Mouse (Mus musculus) hematopoietic stem cell, adult 5-6 weeks (primary cell): ENCODE results near the gene Ssx2ip. TPM values are rescaled to one million over a fixed set of nuclear protein-coding genes. Genes with fewer than 3 reads are reported as not detected.

Experiments used
- ATAC-seq, 2 experiments: fragments of 125-278 bp in 1 of 2; replicated peaks in 1 of 2; 2 replicates each; pipeline ENCODE4 v1.8.0; 2016 to 2017; ENCODE audit warnings: inconsistent platforms in 2 of 2, mild to moderate bottlenecking in 2 of 2, moderate number of reproducible peaks in 2 of 2, low read depth in 1 of 2, moderate TSS enrichment in 1 of 2; ENCODE audit not compliant: low FRiP score in 2 of 2, poor library complexity in 2 of 2, severe bottlenecking in 2 of 2, insufficient read depth in 1 of 2, low TSS enrichment in 1 of 2
- total RNA-seq: library from RNA; stranded (forward); fragments of 172-1452, 232-1000 nt; gene quantifications from 2 replicates; pipeline ENCODE4 v1.2.3, GENCODE M21; 2017

Gene Ssx2ip
- total RNA-seq, 1 experiment from 2014 or later, result 34.4 TPM

GRCm38 (mm10) chr3:146393641-146394100 is 10.8 kb upstream of the Ssx2ip start:
- no peak for ATAC-seq

DNA sequence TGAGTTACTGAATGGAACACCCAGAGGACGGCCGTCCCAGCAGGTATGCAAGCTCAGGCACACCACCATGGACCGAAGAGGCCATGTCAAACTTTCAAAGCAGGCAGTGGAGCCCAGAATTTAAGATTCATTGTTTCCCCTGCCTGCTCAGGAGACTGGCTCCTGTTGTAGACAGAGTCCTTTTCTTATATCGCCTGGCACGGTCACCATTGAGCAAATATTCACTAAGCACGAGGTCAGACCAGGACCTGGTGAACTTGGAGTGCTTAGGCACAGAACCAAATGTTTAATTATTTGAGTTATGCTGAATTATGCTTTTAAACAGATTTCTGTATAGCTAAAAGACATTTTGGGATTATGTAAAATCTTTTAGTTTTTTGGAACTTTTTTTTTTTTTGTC is 8.2 kb upstream of the Ssx2ip start:
- ATAC-seq, result no peak

GRCm38 (mm10) chr3:146396934-146397333 is 7.5 kb upstream of the Ssx2ip start:
- no peak for ATAC-seq

DNA sequence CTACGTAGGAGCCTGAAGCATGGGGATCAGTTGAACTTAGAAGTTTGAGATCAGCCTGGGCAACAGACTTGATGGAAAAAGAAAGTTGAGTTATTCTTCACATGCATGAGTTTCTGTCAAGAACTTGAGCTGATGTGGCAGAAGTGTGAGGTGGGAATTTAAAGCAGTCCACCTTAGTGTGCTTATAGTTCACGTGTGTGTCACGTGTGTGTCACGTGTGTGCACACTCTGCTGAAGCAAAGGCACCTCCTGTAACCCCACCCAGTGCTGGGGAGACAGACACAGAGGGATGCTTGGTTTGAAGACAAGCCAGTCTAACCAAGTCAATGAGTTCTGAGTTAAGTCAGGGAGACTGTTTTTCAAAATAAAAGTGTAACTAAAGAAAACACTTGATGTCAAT is 6.6 kb upstream of the Ssx2ip start:
- ATAC-seq, result no peak

DNA sequence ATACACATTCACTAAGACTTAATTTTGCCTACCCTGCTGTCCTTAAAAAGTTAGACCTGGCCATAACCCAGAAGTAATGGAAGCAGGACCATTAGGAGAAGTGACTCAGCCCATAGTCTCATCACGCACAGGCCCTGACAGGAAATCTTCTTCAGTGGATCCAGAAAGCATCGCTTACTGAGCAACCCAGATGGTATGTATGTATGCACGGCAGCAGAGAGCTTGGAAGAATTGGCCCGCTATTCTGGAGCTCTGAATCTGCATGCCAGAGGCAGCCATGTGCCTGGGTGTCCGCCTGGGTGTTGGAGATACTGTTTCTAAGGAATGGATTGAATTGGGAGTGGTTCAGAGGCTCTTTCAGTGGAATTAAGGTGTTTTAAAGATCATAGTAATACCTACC is 5.2 kb upstream of the Ssx2ip start:
- ATAC-seq, result no peak

GRCm38 (mm10) chr3:146403770-146404169 is 672 bp upstream of the Ssx2ip start:
- ATAC-seq, result no peak

GRCm38 (mm10) chr3:146405213-146406006 is 968 bp downstream of the Ssx2ip start:
- ATAC-seq, result no peak; a peak in 1 of 4 replicates

GRCm38 (mm10) chr3:146406007-146406341 is 1.5 kb downstream of the Ssx2ip start:
- ATAC-seq, result no peak

GRCm38 (mm10) chr3:146407086-146407721 is 2.8 kb downstream of the Ssx2ip start:
- no peak for ATAC-seq

- no peak for ATAC-seq
Measured at GRCm38 (mm10) chr3:146410114-146410513, 5.7 kb downstream of the Ssx2ip start.

- no peak for ATAC-seq
Measured at GRCm38 (mm10) chr3:146412008-146412407, 7.6 kb downstream of the Ssx2ip start.

DNA sequence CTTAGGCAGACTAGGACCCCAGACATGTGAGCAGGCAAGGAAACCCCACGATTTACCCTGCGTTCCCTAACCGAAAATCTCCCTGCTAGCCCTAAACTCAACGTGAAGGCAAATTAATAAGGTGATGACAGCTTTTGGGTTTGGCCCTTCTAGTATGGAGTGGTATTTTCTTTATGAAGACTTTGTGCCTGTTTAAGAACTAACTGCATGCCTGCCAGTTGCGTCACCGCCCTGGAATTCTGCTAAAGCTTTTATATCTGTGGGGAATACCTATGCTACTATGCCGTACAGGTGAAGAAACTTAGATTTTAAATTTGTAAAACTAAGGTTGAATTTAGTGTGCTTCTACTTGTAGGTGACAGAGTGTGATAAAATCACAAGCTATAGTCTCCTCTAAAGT is 8.0 kb downstream of the Ssx2ip start:
- ATAC-seq, result no peak

DNA sequence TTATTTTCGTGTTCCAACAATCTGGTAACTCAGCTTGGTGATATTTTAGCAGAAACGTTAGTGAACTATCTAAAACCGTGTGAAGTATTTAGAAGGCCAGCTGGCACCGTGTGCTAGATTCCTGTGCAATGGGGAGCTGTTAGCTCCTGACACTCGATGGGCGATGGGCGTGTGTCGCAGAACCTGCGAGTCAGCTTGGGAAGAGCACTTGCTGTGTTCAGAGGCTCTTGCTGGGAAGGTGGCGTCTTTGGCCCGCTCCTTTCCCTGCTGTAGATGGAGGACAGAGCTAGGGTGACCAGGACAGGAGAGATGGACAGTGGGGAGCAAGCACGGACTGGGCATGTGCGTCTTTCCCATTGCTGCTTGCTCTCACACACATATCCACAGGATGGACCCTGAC is 8.6 kb downstream of the Ssx2ip start:
- ATAC-seq, result no peak

DNA sequence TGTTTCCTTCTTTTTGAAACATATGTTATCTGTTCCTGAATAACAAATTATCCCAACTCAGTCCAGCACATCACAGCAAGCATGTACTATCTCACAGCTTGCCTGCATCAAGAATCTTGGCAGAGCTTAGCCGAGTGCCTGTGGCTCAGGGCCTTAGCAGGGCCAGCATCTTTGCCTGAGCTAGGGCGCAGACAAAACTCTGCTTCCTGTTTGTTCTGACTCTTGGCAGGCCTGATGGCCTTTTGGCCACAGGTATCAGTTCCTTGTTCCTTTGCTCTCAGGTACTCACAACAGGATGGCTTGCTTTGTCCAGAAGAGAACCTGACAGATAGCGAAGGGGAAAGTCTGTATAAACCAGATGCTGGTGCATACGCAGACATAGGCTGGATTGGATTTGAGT is 9.6 kb downstream of the Ssx2ip start:
- ATAC-seq, result no peak

GRCm38 (mm10) chr3:146414555-146414954 is 10.1 kb downstream of the Ssx2ip start:
- no peak for ATAC-seq

GRCm38 (mm10) chr3:146417873-146418272 is 13.4 kb downstream of the Ssx2ip start:
- no peak for ATAC-seq

- peak in 1 of 2 experiments; percentile 19; a peak in 2 of 4 replicates for ATAC-seq
Measured at GRCm38 (mm10) chr3:146418901-146419300, 14.5 kb downstream of the Ssx2ip start.

- no peak for ATAC-seq
Measured at GRCm38 (mm10) chr3:146419534-146419933, 15.1 kb downstream of the Ssx2ip start.
